Mouse (Mus musculus) hindbrain, postnatal 0 days (tissue): Measurements from ENCODE around the gene Hpcal4. TPM values are rescaled to one million over a fixed set of nuclear protein-coding genes. Genes with fewer than 3 reads are reported as not detected.

ENCODE experiments used
- ATAC-seq: fragments of 200-750 bp; cut with Nextera tagmentation; 2 replicates; pipeline ENCODE4 v1.8.0; 2017; ENCODE audit warnings: mild to moderate bottlenecking, moderate TSS enrichment, moderate library complexity
- DNase-seq: peaks from one replicate; pipeline ENCODE4 v3.0.0-alpha.2; 2015; ENCODE audit warnings: low spot score
- H3K27ac ChIP-seq: fragments of 300-500 bp; sonication (generic); 2 replicates; pipeline ENCODE4 v1.5.1; 2014; ENCODE audit warnings: mild to moderate bottlenecking
- H3K27me3 ChIP-seq: fragments of 300-500 bp; sonication (generic); 2 replicates; pipeline ENCODE4 v1.6.1; 2014; ENCODE audit warnings: low read length, mixed read lengths; ENCODE audit not compliant: insufficient read depth
- H3K36me3 ChIP-seq: fragments of 300-500 bp; sonication (generic); 2 replicates; pipeline ENCODE4 v1.6.1; 2014; ENCODE audit warnings: low read length, mixed read lengths; ENCODE audit not compliant: insufficient read depth
- H3K4me1 ChIP-seq: fragments of 300-500 bp; sonication (generic); 2 replicates; pipeline ENCODE4 v1.6.1; 2014; ENCODE audit warnings: antibody characterized with exemption, low read length, mixed read lengths; ENCODE audit not compliant: insufficient read depth
- H3K4me2 ChIP-seq: fragments of 300-500 bp; sonication (generic); 2 replicates; pipeline ENCODE4 v1.6.1; 2014; ENCODE audit warnings: low read depth, mild to moderate bottlenecking, low read length, moderate library complexity, mixed read lengths
- H3K4me3 ChIP-seq: fragments of 300-500 bp; sonication (generic); 2 replicates; pipeline ENCODE4 v1.5.1; 2014; ENCODE audit warnings: low read length
- H3K9ac ChIP-seq: fragments of 300-500 bp; sonication (generic); replicated peaks from 2 replicates; pipeline ENCODE4 v1.6.1; 2014; ENCODE audit warnings: mild to moderate bottlenecking, low read length, moderate library complexity, mixed read lengths
- H3K9me3 ChIP-seq: fragments of 300-500 bp; sonication (generic); 2 replicates; pipeline ENCODE4 v1.6.1; 2016; ENCODE audit warnings: low read length, mixed read lengths
- CTCF ChIP-seq: IDR thresholded peaks from 2 replicates; pipeline ENCODE4 v1.5.1; 2016; ENCODE audit warnings: antibody characterized with exemption, control low read depth, low read depth
- WGBS: fragments of 180-500 bp; shearing (Covaris S2); extraction: QIAGEN DNeasy Blood & Tissue Kit; methylation state at CpG from one replicate; pipeline ENCODE4 v1.1.7; 2014; 5-methylcytosine and 5-hydroxymethylcytosine counted together
- polyA plus RNA-seq: library from polyadenylated mRNA; unstranded; fragments of >200 nt; fragmentation: Nextera tagmentation; extraction: Ambion mirVana; gene quantifications from 2 replicates; pipeline ENCODE4 v1.2.1, GENCODE M21; 2015
- total RNA-seq: library from RNA; depleted of rRNA; stranded (reverse); fragments of >200 nt; gene quantifications from 2 replicates; pipeline ENCODE4 v1.2.3, GENCODE M21; 2014; rRNA removed

Gene Hpcal4
- total RNA-seq (32.1 and 46.3 TPM in 2 replicates), polyA plus RNA-seq (37.2 and 43.8 TPM in 2 replicates)

DNA sequence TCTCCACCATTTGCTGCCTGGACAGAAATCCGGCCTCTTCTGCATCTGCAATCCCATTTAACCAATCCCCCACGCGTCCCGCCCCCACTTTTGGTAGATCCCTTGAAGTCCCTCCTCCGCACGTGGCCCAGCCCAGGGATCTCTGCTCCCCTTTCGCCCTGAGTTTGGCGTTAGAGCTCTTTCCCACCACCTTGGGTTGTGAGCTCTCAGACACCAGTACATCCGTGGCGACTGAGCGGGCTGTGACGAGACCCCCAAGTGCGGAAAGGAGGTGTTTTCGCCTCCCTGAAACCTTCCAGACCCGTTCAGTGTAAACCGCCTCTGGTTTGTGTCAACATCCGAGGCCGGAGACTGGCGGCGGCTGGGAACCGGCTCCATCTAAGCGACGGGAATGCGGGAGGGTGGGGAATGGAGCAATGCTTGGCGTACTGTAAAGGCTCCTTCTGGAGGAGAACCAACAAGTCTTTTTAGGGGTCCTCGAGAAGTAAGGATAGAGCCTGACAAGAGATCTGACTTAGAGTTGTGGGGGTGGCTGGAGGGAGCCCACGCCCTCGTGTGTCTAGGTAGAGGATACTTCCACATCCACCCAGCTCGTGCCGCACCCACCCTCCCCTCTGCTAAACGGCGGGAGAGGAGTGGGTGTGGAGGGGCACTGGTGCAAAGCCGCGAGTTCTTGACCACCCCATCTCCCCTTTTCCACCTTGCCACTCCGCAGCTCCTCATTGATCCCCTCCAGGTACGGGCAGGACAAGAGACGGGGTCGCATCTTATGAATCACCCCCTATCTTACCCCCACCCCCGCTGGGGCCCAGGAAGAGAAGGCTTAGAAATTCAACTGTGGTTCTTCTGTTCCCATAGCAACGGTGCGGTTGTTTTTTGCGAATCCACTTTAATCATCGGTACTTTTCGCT is at the start of gene Hpcal4:
TSS of gene Hpcal4 (plus strand) at position 900 of the 911 bp plus-strand sequence.
- Histone ChIP-seq H3K36me3 (no peaks in the 10 kb centered on the region), H3K4me2 (peak within 1 kb of the TSS; percentile 76), H3K4me3 (peak within 1 kb of the TSS; percentile 52), H3K4me1 (0 out of 2 replicates have a peak, but pooled peaks cover 4% of the 10 kb centered on the region), H3K9ac (peak within 1 kb of the TSS; percentile 66), H3K27ac (peak within 1 kb of the TSS; percentile 76), H3K9me3 (no peaks in the 10 kb centered on the region), H3K27me3 (no peaks in the 10 kb centered on the region)
- ATAC-seq (peak; percentile 65), DNase-seq (peak; percentile 56)
- no peak for TF ChIP-seq CTCF
- 1% methylated on average over 43 of the region's 44 CpGs for WGBS

DNA sequence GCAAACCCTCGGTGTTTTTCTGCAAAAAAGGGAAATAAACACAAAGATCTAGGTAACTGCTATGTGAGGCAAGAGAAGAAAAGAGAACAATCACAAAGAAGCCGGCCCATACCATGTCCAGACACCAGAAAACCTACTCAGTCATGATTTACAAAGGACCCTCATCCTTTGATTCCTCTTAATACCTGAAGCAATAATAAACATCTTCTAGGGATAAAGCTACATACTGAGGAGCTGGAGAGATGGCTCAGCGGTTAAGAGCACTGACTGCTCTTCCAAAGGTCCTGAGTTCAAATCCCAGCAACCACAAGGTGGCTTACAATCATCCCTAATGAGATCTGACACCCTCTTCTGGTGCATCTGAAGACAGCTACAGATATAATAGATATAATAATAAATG is 45.5 kb upstream of the Hpcal4 start:
- Histone ChIP-seq H3K36me3 (peaks cover 26% of the 10 kb centered on the region), H3K27me3 (no peaks in the 10 kb centered on the region), H3K27ac (no peak overlapping the region), H3K4me3 (no peak overlapping the region), H3K9ac (no peak overlapping the region), H3K4me1 (peaks cover 8% of the 10 kb centered on the region), H3K4me2 (no peak overlapping the region), H3K9me3 (no peaks in the 10 kb centered on the region)
- WGBS: 87% methylated on average over 3 of the region's 3 CpGs
- ATAC-seq: no peak
- no peak for DNase-seq
- TF ChIP-seq CTCF: no peak

DNA sequence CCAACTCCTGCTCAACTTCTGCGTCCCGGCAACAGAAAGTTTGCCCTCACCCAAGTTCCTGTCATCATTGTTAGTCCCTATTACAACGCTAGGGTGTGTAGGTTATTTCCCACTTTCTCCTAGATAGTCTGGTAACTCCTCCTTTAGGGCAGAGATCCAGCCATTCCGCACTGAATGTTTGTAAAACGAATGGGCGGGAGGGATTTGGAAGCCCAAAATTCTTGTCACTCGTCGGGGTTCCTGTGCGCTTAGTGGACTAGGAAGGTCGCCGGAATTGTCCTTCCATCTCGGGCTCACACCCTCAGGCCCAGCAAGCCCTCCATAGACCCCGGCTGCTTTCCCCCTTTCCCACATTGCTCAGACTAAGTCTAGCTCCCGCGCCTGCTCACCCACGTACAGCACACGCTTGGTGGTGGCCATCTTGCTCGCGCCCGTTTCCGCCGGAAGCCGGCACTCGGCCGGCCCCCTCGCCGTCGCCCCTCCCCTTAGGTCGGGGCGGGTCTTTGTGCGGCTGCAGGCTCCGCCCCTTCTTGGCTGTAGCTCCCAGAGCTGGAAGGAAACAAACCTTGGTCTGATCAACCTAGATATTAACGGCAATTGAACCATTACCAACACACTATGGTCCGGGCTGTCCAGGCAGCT is 43.4 kb upstream of the Hpcal4 start, which contains the start of gene Ppie:
TSS of gene Ppie (minus strand) at position 439 of the 642 bp plus-strand sequence.
- peak; percentile 46 for TF ChIP-seq CTCF
- peak within 1 kb of the TSS; percentile 87 for H3K27ac ChIP-seq
- H3K4me3 ChIP-seq: peak within 1 kb of the TSS; percentile 66
- no peaks in the 10 kb centered on the region for H3K27me3 ChIP-seq
- peak; percentile 98 for ATAC-seq
- 1% methylated on average over 34 of the region's 34 CpGs for WGBS
- H3K36me3 ChIP-seq: peaks cover 13% of the 10 kb centered on the region; the same call in 1 of the 2 replicates
- H3K9ac ChIP-seq: peak within 1 kb of the TSS; percentile 55
- peak within 1 kb of the TSS; percentile 64 for H3K4me2 ChIP-seq
- peak; percentile 95 for DNase-seq
- peaks cover 8% of the 10 kb centered on the region for H3K4me1 ChIP-seq
- H3K9me3 ChIP-seq: no peaks in the 10 kb centered on the region

DNA sequence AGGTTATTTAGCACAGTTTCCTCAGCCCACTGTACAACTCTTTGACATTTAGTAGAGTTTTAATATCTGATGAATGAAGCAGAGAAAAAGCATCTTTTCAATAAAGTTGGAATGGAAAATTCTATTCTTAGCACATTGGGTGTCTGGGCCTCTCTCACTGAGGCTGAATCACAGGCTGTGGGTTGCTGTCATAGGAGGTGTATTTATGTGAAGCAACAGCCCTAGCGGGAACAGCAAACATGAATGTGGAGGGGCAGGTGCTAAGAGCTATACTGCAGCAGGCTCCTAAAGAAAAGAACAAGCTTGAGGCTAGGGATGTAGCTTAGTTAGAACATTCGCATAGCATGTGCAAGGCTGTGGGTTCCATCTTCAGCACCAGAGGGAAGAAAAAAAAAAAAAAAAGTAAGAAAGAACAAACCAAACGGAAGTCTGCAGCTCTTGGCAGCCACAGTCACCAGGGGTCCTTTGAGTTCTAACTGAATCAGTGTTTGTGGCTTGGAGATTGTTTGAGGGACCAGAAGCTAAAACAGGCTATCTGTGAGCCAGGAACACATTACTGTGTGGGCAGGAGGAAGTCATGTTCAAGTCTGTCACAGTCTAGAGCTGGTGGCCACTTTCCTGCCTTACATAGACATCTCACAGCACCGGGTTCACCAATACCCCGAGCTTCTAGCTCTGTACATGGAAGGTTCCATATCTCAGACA is 35.4 kb upstream of the Hpcal4 start:
- 75% methylated on average over 5 of the region's 5 CpGs for WGBS
- no peak for DNase-seq

DNA sequence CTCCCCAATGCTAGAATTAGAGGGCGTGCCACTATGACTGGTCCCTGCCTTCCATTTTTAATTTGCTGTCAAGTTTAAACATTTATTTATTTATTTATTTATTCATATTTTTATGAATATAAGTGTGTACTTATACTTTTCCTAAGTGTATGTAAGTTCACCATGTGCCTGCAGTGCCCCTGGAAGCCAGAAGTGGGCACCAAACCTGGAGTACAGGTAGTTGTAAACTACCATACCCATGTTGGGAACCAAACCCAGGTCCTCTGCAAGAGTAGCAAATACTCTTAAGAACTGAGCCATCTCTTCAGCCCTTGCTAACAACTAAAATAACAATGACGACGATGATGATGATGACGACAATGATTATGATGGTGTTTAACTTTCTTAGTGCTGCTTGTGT is 31.0 kb upstream of the Hpcal4 start:
- H3K27ac ChIP-seq: no peak overlapping the region
- ATAC-seq (no peak), DNase-seq (no peak)
- TF ChIP-seq CTCF: no peak
- H3K36me3 ChIP-seq: no peaks in the 10 kb centered on the region
- no peaks in the 10 kb centered on the region for H3K4me1 ChIP-seq
- 79% methylated on average over 4 of the region's 4 CpGs for WGBS
- no peak overlapping the region for H3K4me2 ChIP-seq
- no peaks in the 10 kb centered on the region for H3K27me3 ChIP-seq
- H3K9ac ChIP-seq: no peak overlapping the region
- H3K4me3 ChIP-seq: no peak overlapping the region
- no peaks in the 10 kb centered on the region for H3K9me3 ChIP-seq

More for the DNA sequence above, 35.4 kb upstream of the Hpcal4 start:
- Histone ChIP-seq H3K9ac (no peak overlapping the region), H3K4me2 (no peak overlapping the region), H3K9me3 (no peaks in the 10 kb centered on the region), H3K4me3 (no peak overlapping the region), H3K36me3 (no peaks in the 10 kb centered on the region), H3K4me1 (no peaks in the 10 kb centered on the region), H3K27ac (no peak overlapping the region), H3K27me3 (no peaks in the 10 kb centered on the region)
- no peak for ATAC-seq
- TF ChIP-seq CTCF: no peak

DNA sequence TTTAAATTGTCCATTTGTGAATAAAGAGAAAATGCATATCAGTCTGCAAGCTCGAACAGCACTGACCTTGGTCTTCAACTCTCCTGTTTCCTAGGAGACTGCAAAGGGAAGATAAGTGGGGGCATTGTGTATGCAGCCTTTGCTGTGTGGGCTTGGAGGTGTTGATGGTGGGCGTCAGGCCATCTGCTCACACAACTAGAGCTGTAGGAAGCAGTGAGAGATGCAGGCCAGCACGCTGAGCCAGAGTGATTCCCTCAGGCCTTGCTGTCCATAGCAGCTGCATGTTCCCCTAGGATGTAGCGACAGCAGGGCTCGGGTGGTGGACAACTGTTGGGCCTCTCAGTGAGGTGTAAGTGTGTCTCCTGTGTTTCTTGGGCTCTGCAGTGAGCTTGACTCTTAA is 30.1 kb upstream of the Hpcal4 start:
- WGBS: 36% methylated on average over 5 of the region's 5 CpGs
- Histone ChIP-seq H3K27me3 (no peaks in the 10 kb centered on the region), H3K9ac (no peak overlapping the region), H3K4me3 (no peak overlapping the region), H3K27ac (no peak overlapping the region), H3K9me3 (no peaks in the 10 kb centered on the region), H3K36me3 (no peaks in the 10 kb centered on the region), H3K4me1 (no peaks in the 10 kb centered on the region), H3K4me2 (no peak overlapping the region)
- no peak for DNase-seq
- ATAC-seq: no peak
- TF ChIP-seq CTCF: no peak
